Mouse (Mus musculus) embryo, embryonic 9.5 days (tissue): ENCODE data around the gene Cbfa2t3.

Experiments used
- DNase-seq: peaks from one replicate; pipeline ENCODE4 v3.0.0-alpha.2; 2017; ENCODE audit errors: extremely low spot score

Cbfa2t3 gene

DNA sequence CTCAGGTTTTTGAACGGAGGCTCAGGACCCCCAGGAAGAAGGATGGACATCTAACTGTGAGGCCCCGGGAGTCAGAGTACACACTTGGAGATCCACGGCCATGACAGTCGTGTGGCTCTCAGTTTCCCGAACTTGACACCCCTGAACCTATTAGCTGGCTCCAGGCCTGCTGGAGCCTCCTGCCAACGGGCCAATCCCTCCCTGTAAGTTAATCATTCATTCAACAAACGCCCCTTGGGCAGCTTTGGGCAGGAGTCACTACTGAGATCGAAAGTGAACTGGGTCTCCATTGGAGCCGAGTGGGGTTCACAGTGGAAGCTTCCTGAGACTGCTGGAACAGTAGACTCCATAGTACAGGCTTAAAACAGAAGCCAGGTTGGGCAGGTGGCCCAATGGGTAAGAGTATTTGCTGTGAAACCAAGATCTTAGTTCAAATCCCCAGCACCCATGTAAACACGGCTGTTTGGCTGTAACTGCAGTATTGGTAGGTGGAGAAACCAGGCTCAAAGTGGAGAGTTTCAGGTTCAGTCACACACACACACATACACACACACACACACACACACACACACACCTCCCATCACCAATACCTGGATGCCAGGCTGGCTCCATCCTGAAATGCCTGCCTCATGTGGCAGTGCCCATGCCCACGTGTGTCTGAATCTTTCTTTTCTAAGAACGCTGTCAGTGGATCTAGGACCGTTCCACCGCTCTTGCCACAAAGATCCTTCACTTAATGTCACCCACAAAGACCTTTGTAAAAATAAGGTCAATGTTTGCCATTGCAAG, 20.0 kb upstream of the Cbfa2t3 start:
- DNase-seq: no peak

DNA sequence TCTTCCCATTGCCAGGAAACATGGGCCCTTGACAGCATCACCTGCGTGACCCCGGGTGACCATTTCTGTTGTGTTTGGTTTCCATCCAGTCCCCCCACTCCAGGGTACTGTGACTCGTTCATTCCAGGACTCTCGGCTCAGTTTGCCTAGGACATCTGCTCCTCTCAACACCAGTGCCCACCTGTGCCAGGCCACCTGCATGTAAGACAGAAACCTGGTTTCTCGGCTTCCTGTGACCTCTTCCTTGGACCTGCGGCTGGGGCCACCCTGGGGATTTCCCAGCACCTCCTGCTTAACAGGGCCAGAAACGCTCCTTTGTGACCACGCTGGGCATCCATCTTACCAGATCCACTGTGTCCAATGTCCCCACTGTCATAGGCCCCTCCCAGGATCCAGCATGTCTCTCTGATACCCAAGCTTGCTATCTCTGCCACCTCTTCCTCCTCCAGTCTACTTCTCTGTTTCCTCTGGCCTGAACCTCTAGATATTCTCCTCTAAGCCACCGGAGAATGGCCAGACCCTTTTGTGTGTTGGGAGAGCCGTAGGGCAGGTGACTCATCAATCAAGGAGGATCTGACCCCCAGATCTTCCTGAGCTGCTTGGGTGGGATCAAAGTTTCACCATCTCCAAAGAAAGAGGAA, 19.1 kb upstream of the Cbfa2t3 start:
- no peak for DNase-seq

DNA sequence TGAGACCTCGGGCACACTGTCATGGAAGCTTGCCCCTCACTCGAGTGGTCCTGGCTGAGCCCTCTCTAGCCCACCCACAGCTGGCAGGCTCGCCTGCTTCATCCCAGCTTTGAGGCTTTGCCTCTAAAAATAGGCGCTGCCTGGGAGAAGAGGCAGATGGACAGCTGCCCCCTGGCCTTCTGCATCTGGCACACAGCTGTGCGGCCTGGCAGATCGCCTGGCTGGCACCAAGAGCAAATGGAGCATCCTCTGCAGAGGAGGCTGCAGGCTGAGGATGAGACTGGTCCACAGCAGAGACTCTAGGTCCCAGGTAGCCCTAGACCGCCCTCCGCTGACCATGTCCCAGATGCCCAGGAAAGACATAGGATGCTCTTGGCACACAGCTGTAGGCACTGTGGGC, 17.7 kb upstream of the Cbfa2t3 start:
- DNase-seq: no peak

DNA sequence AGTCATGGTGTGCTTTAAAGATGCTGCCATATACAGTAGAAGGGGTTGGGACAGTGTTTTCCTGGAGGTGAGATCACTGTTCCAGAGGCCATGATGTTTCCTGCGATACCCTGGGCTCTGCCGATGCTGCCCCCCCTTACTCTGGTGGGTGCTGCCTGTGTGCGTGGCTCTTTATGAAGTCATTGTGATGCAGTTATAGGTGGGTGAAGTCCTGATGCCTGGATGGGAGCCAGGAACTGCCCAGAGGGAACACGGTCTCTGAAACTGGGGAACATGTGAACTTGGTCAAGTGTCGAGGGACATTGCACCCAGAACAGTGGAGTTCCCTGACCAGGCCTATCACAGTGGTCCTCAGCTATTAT, 14.2 kb upstream of the Cbfa2t3 start:
- no peak for DNase-seq

DNA sequence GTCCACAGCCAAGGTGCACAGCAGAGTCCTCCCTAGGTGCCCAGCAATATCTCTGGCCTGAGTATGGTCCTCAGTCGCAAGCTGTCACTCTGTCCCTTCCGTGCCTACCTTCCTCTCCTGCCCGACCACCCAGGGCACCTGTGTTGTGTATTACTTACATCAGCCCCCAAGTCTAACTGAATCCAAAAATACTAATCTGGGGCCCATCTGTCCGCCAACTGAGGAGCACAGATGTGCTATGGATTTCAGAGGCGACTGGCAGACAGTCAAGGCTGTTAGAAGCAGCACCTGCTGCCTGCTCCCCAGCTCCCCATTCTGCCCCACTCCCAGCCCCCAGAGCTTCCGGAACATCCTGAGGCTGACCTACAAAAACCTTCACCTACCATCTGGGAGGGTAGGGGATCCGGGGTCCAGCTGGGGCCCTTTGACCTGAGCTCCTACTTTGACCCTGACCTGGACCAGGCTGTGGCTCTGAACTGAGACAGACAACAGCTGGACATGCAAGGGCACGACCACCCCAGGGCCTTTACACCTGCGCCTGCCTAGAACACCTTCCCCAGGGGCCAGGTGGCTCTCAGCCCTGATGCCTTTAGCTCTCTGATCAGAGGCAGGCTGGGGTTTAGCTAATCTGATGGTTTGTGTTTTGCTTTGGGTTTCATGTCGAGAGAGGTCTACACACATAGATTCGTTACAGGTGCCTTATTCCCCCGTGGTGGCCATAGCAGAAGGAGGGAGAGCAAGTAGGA, 13.7 kb upstream of the Cbfa2t3 start:
- no peak for DNase-seq

DNA sequence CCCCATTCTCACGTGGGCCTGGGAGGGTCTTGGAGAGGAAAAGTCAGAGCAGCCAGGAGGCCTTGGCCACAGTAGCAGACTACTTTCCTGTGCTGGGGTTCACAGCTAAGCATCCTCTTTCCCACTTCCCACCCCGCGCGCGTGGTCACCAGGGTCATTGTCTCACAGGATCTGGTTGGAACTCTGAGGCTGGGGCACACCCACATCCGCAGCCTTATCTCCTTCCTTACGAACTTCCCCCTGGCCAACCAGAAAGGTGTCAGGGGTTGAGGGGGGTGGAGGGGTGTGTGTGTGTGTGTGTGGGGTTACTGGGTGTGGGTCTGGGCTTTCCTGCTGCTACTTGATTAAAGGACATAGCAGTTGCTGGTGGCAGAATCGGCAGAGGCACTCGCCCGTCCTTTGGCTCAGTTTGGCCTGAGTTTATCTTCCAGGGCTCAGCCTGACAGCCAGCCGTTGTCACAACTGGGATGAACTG, 13.0 kb upstream of the Cbfa2t3 start:
- DNase-seq: no peak

DNA sequence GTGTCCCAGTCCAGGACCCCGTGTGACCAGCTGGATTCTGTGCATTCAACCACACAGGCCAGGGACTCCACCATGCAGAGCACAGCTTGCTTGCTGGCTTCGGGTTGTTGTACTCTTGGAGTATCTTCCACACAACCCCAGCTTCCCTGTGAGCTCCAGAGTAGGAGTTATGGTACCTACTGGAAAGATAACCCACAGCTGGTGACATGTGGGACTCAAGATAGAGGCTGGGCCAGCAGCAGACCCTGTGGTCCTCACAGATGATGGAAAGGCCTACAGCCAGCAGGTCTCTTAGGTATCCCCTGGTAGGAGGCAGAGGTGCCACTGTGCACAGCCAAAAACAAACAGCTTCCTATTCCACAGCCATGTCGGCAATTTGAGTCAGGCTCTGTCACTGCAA, 12.6 kb upstream of the Cbfa2t3 start:
- no peak for DNase-seq

DNA sequence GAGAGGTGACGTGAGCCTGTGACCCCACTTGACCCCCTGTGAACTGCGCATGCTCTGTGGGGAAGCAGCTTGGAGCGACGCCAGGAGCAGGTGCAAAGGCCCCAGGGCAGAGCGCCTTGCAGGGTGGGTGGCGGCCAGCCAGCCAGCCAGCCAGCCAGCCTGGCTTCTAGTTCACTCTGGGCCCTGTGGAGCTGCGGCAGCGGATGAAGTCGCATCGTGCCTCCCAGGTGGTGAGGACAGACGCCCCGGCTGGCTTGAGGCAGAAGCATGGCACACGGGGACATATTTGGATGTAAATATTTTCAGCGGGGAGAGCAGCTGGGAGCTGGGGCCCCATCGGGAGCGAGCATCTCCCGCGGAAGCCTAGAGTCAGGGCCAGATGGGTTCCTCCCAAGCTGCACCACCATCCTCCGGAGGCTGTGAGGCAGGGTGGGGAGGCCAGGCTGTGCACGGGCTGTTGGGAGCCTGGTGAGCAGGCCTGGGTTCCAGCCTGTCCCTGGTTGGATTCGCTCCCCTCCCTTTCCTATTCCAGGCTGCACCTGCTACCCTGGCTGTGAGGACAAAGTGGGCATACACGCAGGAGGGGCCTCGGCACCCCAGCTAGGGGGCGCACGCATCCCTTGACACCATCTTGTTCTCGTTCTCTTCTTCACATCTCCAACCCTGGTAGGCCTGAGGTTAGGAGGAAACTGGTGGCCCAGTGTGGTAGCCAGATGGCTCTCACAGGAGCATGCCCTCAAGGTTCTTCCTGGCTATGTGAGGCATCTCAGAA, 10.6 kb upstream of the Cbfa2t3 start:
- no peak for DNase-seq

DNA sequence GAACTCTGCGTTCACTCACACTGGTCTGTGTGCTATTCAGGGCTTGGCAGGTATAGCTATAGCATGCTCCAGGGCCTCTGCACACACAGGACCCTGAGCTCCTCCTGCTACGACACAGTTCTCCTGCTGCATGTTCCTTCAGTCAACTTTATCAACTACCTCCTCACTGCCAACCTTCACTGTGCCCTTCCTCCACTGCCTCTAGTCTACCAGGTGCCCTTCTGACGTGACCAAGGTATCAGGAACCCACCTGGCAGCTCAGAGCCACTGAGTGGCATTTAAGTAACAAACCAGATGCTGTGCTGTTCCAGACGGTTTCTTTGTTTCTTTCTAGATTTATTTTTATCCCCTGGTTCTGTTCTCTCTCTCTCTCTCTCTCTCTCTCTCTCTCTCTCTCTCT, 8.3 kb upstream of the Cbfa2t3 start:
- DNase-seq: no peak

DNA sequence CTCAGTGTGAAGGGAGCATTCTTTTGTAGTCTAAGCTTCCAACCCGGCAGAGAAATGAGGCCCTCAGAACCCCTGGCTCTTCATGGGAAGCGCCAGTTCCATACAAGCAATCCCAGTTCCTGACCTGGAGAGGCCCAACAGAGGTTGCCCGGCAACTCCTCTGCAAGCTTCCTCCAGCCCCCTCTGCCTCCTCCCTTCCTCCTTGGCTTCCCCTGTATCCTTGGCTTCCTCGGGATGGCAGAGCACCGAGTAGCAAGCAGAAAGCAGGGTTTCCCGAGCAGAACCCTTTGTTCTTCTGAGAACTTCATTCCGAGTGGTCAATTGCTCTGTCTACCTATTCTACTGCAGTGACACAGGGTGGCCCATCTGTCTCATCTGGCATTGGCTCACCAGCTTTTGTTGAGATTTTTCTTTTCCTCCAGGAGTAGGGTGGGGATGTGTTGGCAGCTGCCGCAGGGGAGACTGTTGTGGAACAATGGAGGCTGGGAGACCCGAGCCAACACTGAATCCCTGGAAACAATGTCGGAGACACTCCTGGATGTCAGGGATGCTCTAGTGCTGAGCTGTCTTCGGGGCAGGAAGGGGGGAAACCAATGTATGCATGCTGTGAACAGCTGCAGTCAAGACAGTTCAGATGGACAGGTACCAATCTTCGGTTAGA, 7.1 kb upstream of the Cbfa2t3 start:
- no peak for DNase-seq

DNA sequence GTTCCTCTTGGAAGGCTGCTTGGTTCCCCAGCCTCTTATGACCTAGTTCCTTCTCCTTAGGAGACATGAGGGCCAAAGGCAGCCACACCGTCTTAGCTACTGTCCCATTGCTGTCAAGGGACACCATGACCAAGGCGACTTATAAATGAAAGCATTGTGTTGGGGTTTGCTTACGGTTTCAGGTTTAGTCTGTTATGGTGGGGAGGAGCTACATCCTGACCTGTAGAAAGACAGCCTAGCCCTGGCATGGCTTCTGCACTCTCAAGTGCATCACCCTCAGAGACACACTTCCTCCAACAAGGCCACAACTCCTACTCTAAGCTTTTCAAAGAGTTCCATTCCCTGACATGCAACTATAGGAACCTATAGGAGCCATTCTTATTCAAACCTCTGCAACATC, 5.7 kb upstream of the Cbfa2t3 start:
- no peak for DNase-seq

DNA sequence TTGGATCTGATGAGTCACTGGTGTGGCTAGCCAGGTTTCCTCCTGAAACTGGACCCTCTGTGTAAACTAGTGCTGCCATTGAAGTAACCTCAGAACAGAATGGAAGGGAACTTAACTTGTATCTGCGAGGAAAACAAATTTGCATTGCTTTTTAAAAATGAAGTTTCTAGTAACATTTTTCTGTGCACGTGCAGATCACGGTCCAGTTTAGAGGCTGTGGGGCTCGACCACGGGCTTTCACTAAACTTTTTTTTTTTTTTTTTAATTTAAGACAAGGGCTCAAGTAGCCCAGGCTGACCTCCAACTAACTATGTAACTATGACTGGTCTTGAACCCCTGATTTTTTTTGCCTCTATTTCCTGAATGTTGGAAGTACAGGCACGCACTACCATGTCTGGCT, 4.0 kb upstream of the Cbfa2t3 start:
- DNase-seq: no peak

DNA sequence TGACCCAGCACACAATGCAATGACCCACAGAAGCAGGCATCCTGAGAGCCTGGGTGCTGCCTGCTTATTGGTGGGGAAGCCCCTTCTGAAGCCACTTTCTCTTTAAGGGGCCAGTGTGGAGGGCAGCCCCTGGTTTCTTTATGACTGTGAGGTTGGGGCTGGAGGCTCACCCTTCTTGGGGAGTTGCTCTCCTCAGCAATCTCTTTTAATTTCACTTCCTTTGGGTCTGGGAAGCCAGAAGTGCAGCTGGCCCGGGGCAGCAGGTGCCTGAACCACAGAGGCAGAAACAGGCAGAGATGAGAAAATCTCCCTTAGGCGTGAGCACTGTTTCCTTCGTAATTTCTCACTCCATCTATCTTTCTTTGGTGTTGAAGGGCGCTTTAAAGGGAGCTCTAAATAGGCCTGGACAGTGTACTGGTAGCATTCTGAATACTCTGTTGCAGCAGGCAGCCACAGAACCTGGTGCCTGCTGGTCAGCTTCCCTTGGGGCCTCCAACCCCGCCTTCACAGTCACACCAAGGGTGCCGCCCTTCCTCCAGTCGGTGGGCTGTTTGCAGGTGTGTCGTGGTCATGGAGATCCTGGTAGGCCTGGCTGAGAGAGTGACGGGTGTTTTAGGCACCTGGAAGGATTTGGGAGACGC, 3.5 kb upstream of the Cbfa2t3 start:
- DNase-seq: no peak

DNA sequence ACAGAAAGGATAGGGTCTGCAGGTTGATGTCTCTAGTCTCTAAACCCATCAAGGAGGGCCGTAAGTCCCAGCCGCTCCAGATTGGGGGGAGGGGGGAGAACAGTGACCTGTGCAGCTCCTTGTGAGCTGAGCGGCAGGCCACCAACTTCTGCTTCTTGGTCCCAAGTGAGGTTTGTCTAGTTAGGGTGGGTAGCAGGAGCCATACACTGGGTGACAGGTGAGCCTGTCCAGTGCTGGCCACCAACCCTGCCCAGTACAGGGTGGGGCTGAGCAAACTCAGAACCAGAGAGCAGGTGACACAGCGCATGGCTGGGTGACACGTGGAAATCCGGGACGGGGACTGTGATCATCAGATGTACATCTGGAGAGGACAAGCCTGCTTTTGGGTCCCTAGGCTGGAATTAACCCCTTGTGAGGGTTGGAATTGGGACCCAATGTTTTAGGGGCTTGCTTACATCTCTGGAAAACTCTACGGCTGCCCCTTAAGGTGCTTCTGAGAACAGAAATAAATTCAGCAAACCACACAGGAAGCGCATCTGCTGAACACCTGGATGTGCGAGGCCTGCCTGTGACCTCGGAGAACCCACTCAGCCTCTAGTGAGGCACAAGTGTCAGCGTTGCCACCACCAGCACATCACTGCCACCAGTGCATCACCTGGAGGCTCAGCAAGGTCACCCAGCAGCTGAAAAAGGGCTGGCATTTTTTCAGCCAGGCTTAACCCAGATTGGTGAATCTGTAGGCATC, 2.7 kb upstream of the Cbfa2t3 start:
- DNase-seq: no peak

DNA sequence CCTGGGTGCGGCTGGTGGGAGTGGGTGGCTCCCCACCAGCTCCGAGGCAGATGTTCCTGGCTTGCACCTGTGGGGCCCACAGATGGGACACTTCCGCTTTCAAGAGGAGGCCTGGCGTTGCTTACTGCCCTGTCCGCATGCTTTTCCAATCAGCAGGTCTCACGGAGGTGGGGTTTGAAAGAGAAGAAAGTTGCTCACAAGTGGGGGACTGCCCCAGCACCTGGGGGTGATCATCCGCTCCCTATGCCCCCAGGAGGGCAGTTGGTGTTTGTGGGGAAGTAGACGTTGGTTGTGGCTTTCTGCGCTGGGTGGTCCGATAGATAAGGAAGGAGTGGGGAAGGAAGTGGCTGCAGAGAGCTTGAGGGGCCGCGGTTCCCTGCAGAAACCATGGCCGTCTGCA, 1.7 kb upstream of the Cbfa2t3 start:
- DNase-seq: no peak

DNA sequence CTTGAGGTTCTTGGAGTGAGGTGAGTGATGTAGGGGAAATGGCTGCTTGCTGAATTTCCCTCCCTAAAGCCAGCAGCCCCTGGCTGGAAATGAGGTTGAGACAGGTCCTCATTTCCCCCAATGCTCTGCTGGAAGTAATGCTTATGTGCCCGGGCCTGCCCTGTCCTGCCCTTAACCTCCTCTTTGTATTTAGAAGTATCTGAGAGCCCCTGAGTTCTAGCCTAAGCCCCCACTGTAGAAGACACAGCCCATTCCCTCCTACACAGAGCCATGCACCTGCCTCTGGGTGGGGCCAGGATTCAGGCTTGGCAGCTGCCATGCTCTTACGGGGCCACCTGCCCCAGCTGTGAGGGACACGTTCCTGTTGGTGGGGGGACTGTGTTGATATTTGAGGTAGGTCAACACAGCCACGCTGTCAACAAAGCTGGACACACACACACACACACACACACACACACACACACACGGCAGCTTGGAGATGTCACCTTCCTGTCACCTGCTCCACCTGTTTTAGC, 598 bp downstream of the Cbfa2t3 start:
- DNase-seq: no peak

DNA sequence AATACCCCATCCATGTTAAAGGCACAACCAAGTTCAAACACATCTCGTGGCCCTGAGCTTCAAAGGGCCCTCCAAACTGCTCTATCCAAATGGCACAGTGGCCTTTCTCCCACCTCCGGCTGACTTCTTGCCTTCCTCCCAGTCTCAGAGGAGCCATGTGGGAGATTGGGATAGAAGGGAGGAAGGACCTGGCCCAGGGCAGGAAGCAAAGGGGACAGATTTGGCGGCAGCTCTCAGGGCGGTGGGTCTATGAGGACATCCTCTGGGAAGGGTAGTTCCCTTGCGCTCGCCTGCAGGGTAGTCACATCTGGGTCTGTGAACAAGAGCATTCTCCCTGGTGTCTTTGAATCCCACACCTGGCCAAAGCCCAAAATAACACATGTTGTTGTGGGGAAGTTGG, 1.3 kb downstream of the Cbfa2t3 start:
- DNase-seq: no peak

DNA sequence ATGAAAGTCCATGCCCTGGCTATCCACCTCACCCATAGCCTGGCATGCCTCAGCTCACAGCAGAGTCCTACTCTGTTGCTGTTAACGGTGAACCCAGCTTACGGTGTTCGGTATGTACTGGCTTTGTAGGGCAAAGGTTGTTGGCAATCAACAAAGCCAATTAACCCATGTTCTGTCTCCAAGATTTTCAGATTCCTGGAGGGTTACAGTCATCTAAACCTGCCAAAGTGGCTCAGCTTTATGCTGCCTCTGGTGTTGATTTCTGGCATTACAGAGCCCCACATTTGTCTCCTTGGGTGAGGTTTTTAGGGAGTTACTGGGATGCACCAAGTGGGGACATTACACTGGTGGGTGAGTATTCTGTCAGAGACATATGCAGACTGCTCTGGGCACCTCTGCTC, 1.7 kb downstream of the Cbfa2t3 start:
- DNase-seq: no peak

DNA sequence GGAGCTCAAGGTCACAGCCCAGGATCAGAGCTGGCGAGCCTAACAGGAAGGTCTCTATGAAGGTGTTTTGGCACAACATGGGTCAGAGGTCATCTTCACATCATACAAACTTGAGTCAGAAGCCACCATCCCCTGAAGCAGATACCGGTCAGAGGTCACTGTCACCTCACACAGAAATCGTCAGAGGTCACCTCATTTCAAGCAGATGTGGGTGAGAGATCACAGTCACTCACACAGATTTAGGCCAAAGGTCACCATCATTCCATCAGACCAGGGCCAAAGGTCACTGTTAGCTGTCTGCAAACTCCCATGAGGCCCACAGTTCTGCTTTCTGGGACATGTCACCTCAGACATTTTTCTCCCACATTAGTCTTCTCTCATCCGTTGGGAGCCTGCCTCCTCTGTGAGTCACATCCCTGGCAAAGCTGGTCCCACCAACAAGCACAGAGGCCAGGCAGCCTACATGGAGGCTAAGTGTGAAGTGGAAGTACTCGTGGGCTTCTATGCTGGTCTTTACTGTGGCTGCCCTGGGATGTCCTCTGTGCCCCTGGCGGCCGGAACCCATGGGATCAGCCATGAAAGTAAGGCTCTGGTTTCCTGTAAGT, 3.4 kb downstream of the Cbfa2t3 start:
- DNase-seq: no peak

DNA sequence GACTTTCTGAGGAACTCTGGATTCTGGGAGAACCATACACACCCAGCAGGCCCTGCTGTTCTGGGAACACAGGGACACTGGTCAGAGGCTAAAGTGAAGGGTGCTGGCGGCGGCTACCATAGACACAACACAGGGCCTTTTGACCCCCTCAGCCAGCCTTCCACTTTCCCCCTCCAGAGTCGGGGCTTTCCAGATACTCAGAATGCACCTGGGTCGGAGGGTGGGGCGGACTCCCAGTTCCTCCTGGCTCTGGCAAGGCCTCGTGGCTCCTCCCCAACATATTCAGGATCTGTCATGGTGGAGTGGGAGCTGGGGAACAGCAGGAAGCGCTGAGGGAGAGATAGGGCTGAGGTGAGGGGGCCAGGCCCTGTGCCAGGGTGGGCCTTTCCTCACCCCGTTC, 6.8 kb downstream of the Cbfa2t3 start:
- no peak for DNase-seq
